Mouse (Mus musculus) ES-E14 (cell line): ENCODE measurements around the gene Rora.

Experiments used
- HCFC1 ChIP-seq: IDR thresholded peaks from 2 replicates; pipeline ENCODE4 v1.6.1; 2012; ENCODE audit warnings: low read length, inconsistent platforms, borderline replicate concordance; ENCODE audit not compliant: insufficient read depth
- MAFK ChIP-seq: IDR thresholded peaks from 2 replicates; pipeline ENCODE4 v1.6.1; 2014; ENCODE audit warnings: mild to moderate bottlenecking, low read depth, low read length, inconsistent platforms; ENCODE audit not compliant: insufficient read depth
- ZC3H11A ChIP-seq: IDR thresholded peaks from 2 replicates; pipeline ENCODE4 v1.6.1; 2012; ENCODE audit warnings: low read depth, mild to moderate bottlenecking, inconsistent platforms, low read length, borderline replicate concordance
- ZNF384 ChIP-seq: IDR thresholded peaks from 2 replicates; pipeline ENCODE4 v1.6.1; 2012; ENCODE audit warnings: low read depth, low read length, inconsistent platforms

DNA sequence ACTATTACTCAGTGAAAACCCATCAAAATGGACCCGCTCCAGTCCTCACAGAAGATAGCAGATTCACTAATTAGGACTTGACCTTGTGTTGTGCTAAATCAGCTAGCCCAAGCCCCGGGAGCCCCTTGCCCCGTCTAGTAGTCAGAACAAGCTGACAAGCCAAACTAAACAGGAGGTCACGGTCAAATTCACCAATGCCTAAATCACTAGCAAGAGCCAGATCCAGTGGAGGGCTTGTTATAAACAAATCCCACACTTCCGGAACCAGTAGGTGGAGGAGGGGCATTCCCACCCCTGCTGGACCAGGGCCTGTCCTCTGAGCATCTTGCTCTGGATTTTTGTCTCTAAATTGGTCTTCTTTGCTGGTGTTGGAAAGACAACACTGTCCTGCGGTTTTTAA is 486.6 kb downstream of the Rora start:
- TF ChIP-seq ZC3H11A (no peak), MAFK (no peak), ZNF384 (no peak), HCFC1 (no peak)
